Mouse (Mus musculus) hematopoietic stem cell, adult 5-6 weeks (primary cell): ENCODE measurements at regions not wholly inside any gene's neighbourhood (a gene's known extent, or its start where the extent isn't known, plus 50 kb on each side); places are given as distances from the start of the nearest gene placed in this dataset.
A peak's percentile ranks its signal among the peaks of the same experiment; 100 is the strongest.

Experiments
- ATAC-seq, 2 experiments: fragments of 125-278 bp in 1 of 2; replicated peaks in 1 of 2; 2 replicates each; pipeline ENCODE4 v1.8.0; 2016 to 2017; ENCODE audit warnings: inconsistent platforms in 2 of 2, mild to moderate bottlenecking in 2 of 2, moderate number of reproducible peaks in 2 of 2, low read depth in 1 of 2, moderate TSS enrichment in 1 of 2; ENCODE audit not compliant: low FRiP score in 2 of 2, poor library complexity in 2 of 2, severe bottlenecking in 2 of 2, insufficient read depth in 1 of 2, low TSS enrichment in 1 of 2

DNA sequence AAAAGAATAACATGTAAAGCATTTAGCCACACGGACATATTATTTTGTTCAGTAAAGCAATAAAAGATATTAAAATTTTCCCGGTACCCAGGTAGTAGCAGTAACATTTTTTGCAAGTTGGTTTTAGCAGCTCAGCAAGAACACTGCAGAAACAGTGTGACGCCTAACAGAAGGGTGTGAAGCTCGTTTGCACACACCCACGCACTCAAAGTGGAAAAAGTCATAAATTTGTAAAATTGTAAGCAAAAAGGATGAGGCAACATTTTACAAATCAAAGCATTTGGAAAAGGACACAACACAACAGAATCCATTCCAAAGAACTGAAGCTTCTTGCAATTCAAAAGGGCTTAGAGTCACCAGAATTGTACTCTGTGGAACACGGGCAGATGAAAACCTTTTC is 1053.6 kb upstream of the Celf2 start:
- no peak for ATAC-seq

DNA sequence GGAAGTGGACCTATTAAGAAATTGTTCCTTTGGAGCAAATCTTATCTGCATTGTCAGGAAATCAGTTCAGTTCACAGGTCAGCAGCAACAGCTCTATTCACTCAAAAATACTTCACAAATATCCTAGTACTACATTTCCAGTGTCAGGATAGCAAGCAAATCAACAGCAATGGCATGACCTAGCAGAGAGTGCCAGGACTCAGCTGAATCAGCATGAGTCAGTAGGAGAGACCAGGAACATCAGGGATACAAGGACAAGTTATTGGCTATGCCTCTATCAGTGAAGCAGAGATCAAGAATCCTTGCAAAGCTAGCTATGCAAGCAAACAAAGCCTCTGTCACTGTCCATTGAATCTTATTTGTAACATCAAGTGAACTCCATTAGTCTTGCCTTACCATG is 1036.8 kb upstream of the Celf2 start:
- ATAC-seq: no peak

DNA sequence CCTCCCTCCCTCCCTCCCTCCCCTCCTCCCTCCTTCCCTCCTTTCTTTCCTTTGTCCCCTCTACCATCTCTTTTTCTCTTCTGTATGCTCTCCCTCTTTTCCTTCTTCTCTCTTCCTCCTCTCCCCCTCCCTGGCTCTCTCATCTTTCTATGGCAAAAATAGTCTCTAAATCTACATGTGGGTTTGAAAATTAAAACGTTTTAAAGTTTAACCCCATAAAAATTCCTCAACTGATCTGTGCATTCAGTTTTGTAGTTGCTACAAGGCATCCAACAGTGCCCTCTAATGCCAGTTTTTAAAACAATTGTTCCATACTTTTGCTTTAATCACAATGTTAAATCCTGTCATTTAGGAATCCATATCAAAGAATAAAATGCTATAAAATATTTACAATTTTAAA is 1027.5 kb upstream of the Celf2 start:
- ATAC-seq: no peak

DNA sequence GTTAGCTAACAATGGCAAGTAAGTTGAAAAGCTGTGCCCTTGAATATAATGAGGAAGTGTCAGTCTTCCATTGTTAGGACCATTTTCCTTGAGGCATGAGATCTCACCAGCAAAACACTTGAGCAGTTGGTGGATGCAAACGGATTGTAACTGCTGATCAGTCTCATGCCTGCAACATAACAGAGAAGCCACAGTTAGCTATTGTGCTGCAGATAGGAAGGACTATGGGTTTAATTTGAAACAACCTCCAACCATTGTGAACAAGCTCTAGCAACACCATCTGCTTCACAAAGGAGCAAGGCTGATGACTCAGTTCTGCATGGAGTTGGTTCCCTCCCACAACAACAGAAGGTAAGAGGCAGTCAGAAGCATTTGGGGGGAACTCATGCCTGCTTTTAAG is 989.1 kb upstream of the Celf2 start:
- ATAC-seq: no peak

DNA sequence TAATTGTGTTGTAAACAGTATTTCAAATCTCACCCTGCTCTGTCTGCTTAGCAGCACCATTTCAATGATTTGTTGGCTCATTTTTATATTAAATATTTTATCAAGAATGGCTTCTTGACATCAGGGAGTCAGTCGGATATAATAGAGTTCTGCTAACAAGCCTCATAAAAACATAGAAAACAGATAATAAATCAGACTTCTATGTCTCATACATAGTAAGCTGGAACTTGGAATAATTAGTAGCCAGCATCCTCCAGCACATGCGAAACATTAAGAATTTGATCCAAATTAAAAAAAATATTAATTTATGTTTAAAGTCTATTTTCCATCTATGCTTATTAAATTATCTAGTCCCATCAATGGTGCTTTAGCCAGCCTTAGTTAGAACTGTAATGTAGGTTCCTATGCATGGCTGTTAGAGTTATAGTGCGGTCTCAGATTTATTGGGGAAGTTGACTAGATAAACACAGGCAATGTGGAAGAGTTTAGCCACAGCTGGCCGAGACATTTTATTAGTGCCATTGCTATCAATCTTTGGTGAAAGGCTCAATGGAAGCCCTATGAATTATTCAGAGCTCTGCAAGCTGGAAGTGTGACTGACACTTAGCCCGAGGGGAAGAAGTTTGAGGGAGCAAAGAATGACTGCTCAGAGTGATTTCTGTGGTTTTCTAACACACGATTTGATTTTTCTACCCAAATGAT is 968.6 kb upstream of the Celf2 start:
- no peak for ATAC-seq

DNA sequence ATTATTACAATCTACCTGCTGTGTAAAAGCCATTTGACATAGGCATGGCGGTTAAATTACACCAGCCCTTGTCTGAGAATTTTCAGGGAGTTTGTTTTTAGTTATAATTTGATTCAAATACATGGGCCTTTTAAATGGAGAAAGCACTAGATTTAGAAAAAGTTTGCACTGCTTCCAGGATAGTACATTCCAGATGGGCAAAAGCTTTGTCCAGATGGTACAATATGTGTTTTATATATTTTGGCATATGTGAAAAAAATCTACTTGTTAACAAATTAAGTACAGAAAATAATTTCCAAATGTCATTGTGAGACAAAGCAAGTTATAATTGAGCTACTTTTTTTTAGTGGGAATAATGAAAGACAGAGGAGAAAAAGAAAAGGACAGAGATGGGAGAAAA is 961.2 kb upstream of the Celf2 start:
- ATAC-seq: no peak

DNA sequence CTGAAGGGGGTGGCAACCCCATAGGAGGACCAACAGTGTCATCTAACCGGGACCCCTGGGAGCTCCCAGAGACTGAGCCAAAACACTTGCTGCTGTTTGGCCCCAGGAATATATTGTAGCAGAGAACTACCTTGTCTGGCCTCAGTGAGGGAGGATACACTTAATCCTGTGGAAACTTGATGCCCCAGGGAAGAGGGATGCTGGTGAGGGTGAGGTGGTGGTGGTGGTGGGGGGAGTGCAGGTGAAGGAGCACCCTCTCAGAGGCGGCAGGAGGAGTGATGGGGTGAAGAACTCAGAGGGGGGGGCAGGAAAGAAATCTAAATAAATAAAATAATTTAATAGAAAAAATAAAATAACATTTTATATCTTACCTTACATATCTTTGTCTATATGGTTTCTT is 959.6 kb upstream of the Celf2 start:
- no peak for ATAC-seq

DNA sequence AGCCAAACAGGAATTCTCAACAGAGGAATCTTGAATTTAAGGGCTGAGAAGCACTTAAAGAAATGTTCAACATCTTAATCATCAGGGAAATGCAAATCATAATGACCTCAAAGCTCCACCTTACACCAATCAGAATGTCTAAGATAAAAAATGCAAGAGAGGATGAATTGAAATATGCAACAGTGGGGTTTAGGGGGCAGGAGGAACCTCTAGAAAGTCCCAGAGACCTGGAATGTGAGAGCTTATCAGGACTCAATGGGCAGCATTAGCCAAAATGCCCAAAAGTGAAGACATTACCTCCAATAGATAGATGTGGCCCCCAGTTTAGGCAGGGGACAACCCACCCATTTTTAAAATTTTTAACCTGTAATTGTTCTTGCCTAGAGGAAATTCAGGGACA is 959.0 kb upstream of the Celf2 start:
- no peak for ATAC-seq

DNA sequence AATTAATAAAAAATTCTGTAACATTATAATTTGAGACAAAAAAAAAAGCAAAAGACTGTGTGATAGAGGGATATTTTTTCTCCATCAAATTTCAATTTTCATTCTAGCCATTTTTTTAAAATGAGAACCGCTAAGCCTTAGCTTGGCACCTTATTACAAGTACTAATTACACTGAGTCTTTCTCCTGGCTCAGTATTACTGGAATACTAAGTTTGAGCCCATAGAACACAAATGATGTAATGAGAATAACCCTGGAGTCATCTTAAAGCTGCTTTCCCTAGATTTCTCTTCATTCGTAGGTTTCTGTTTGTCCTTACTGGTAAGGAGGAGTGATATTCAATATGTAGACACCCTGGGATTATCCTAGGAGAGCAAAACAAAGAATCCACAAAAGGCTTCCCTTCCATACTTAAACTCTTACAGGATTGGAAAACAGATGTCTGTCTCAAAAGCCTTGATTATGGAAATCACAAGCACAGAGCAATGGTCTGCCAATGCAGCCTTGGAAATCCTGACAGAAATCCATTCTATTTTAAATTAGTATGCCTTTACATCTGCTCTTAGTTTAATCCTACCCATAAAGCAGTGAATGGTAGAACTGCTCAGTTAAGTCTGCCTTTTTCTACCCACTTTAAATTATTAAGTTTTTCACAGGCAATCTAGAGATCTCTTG is 958.3 kb upstream of the Celf2 start:
- ATAC-seq: no peak

DNA sequence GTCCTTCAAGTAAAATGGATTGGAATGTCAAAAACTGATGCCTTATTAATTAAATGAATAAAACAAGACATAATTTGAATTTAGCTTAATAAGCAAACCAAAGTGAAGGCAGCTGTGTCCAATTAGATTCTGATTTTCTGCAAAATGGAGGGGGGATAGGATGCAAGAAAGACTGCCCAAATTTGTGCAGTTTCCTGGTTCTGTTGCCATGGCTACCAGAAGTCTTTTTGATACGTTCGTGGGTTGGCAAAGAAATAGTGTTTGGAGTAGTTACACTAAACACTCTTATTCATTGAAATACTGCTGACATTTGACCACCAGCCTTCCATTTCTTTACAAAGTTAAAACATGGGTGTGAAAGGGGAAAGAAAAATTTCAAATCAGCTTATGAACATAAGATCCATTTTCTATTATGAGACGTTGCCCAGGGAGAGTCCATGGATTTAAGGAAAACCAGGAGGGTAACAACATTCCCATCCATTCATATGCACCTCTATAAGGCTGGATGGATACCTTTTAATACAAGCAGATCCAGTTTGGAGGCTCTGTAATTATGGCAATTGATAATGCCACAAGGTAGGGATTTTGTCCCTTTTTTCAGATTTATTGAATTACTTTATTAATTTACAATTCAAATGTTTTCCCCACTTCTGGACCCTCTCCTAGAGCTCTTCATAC is 943.3 kb upstream of the Celf2 start:
- no peak for ATAC-seq

DNA sequence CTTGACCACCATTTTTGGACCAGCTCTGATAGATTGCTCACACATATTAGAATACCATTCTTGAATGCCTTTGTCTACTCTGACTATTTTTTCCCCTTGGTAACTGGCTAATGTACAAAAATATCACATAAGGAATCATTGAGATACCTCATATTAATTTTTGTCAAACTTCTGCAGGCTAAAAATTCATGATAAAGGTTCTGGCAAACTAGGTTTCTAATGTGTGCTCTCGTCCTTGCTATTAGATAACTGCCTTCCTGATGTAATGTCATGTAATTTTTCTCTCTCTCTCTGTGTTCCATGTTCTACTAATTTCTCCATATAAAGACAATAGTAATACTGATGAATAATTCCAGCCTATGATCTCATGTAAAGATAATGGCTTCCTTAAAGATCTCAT is 931.9 kb upstream of the Celf2 start:
- ATAC-seq: no peak

DNA sequence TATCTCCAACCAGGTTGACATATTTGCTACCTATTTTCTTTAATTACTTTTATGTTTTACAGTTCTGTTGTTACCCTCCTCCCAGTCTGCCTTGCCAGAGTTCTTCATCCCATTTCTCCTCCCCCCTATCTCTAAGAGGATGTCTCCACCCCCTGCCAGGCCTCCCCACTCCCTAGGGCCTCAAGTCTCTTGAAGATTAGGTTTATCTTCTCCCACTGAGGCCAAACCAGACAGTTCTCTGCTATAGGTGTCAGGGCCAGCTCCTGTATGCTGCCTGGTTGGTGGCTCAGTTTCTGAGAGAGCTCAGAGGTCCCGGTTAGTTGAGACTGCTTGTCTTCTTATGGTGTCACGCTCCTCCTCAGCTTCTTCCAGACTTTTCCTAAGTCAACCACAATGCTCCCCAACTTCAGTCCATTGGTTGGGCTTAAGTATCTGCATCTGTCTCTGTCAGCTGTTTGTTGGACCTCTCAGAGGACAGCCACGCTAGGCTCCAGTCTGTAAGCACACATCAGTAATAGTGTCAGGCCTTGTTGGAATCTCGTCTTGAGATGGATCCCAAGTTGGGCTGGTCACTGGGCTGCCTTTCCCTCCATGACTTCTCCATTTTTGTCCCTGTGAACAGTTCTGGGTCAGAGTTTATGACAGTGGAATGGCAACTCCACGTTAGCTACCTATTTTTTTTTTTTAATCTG is 920.4 kb upstream of the Celf2 start:
- ATAC-seq: no peak

DNA sequence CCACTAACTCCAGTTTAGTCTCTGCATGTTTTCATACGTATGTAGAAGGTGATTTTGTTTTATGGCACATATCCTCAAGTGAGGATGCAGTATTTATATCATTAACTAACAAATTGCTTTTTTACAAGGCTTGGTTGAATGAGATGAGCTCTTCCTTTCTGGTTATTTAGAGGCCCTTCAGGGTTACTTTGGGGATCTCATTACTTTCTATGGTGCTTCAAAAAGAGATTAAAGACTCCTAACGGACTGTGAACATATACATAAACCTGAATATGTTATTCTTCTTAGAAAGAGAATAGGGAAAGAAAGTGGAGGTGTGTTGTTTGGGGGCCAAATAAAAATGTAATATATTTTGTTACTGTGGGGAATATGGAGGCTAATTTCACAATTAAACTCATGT is 918.8 kb upstream of the Celf2 start:
- no peak for ATAC-seq

DNA sequence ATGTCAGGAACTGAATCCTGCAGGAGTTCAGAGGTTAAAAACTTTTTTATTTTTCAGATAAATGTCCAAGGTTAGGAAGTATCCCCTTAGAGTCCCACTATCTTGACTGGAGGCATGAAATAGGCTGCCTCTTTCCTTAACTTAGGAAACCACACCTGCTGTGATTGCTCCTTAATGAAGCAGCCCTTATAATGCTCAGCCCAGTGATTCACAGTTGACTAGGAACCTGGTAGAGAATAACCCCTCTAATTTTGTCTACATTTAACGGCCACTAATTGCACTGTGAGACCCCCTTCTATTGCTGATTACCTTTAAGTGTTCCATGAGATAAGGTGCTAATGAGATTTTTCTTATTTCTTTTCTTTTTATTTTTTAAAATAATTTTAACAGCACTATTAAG is 918.4 kb upstream of the Celf2 start:
- ATAC-seq: no peak

DNA sequence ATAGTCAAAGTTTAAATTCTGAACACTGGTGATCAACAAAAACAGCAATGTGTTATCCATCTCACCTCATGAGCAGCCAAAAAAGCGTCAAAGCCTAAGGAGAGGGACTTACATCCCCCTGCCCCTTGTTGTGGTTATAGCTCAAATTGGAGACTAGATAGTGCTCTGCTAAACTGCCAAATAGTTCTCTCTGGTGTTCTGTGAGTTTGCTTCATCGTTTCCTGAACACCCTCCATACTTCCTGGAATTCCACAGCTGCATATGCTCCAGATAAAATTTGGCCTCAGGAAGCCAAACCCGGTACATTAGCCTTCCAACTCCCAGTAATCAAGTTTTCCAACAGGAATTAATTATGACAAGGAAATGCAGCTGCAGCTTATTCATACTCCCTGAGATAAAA is 906.6 kb upstream of the Celf2 start:
- ATAC-seq: no peak

DNA sequence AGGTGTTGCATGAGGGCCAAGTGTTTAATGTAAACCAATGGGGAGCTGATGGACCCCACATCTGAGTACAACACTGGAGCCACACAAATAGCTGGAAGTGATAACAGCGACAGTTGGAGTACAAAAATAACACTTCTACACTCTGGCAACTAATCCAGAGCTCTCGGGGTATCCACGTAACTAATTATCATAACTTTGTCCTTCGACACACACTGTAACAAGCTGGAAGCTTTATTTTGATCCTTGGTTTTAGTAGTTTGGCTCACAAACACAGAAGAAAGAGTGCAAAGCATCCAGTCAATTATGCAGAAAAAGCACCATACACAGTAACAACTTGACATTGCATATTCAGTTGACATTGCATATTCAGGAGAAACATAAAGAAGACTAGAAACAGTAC is 884.8 kb upstream of the Celf2 start:
- no peak for ATAC-seq

DNA sequence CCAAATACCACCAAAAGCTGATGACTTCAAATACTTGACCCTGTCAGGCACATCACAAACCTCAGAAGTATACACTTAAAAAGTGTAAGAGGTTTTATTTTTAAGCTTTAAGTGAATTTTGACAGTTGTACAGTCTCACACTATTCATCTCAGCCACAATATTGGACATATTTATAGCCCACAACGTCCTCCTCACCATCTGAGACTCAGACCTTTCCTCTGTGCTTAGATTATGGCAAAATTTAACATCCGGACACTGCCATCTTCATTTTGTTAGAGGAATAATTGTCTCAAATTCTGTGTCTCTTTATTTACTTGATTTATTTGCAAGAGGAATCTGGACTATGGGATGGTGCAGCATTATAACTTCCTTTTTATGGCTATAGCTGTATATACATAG is 880.2 kb upstream of the Celf2 start:
- no peak for ATAC-seq

DNA sequence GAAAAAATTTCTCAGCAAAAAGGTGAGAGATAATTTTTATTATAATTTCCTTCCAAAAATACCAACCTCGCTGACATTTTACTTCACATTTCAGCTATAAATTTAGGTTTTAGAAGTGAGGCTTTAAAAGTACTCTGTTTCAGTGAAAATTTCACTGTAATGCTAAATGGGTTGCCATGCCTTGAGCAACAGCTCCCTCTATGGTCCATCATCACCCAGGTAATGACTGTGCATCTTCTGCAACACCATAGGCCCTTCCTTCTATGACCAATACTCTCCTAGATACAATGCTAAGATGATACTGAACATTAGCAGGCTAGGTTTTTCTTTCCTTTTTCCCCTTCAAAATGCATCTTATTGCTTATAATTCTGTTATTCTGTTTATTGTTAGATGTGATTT is 870.9 kb upstream of the Celf2 start:
- peak; percentile 39 to 53; a peak in 2 of 4 replicates for ATAC-seq
